Mouse (Mus musculus): Measurements from ENCODE around the gene Irf2bpl. TPM values are rescaled to one million over a fixed set of nuclear protein-coding genes. Genes with fewer than 3 reads are reported as not detected.

Gene Irf2bpl
- polyA plus RNA-seq, 1 experiment from 2014 or later: 16.4 TPM

- Histone ChIP-seq H3K36me3 (replicated peaks; ENCODE audit: control insufficient read depth, insufficient read depth, low read depth, low read length) (no peaks in the 10 kb centered on the region), H3K27me3 (ENCODE audit: control insufficient read depth, insufficient read depth, low read length) (no peaks in the 10 kb centered on the region), H3K9me3 (replicated peaks; ENCODE audit: control insufficient read depth, low read length) (no peaks in the 10 kb centered on the region), H3K4me2 (ENCODE audit: low read depth, low read length) (0 out of 2 replicates have a peak overlapping the region, but pooled peaks have one; percentile 1), H3K9ac (replicated peaks; ENCODE audit: low read length) (peak overlapping the region; percentile 30; the same call in 1 of the 2 replicates), H3K27ac (replicated peaks; ENCODE audit: low read depth, low read length) (peak overlapping the region; percentile 63; the same call in 1 of the 2 replicates), H3K4me1 (ENCODE audit: control insufficient read depth, insufficient read depth, low read length) (peaks cover 18% of the 10 kb centered on the region), H3K4me3 (ENCODE audit: low read depth, low read length) (no peak overlapping the region)
- WGBS: 23% methylated on average over 8 of the region's 8 CpGs
- DNase-seq (ENCODE audit: low spot score) (no peak), ATAC-seq (replicated peaks; ENCODE audit: insufficient number of reproducible peaks, low FRiP score, low TSS enrichment, low read depth) (no peak)
These were observed 6.3 kb upstream of the Irf2bpl start for GRCm38 (mm10) chr12:86890796-86891301.

GRCm38 (mm10) chr12:86890091-86890720, 5.6 kb upstream of the Irf2bpl start:
- Histone ChIP-seq H3K4me1 (ENCODE audit: control insufficient read depth, insufficient read depth, low read length) (peaks cover 21% of the 10 kb centered on the region), H3K27ac (replicated peaks; ENCODE audit: low read depth, low read length) (no peak overlapping the region), H3K9ac (replicated peaks; ENCODE audit: low read length) (no peak overlapping the region), H3K4me2 (ENCODE audit: low read depth, low read length) (no peak overlapping the region), H3K9me3 (replicated peaks; ENCODE audit: control insufficient read depth, low read length) (no peaks in the 10 kb centered on the region), H3K4me3 (ENCODE audit: low read depth, low read length) (no peak overlapping the region), H3K36me3 (replicated peaks; ENCODE audit: control insufficient read depth, insufficient read depth, low read depth, low read length) (no peaks in the 10 kb centered on the region), H3K27me3 (ENCODE audit: control insufficient read depth, insufficient read depth, low read length) (no peaks in the 10 kb centered on the region)
- WGBS: 55% methylated on average over 12 of the region's 12 CpGs
- no peak for ATAC-seq (replicated peaks; ENCODE audit: insufficient number of reproducible peaks, low FRiP score, low TSS enrichment, low read depth)
- DNase-seq (ENCODE audit: low spot score): no peak

- Histone ChIP-seq H3K9ac (replicated peaks; ENCODE audit: low read length) (peak overlapping the region; percentile 23; the same call in 1 of the 2 replicates), H3K36me3 (replicated peaks; ENCODE audit: control insufficient read depth, insufficient read depth, low read depth, low read length) (no peaks in the 10 kb centered on the region), H3K9me3 (replicated peaks; ENCODE audit: control insufficient read depth, low read length) (no peaks in the 10 kb centered on the region), H3K27me3 (ENCODE audit: control insufficient read depth, insufficient read depth, low read length) (no peaks in the 10 kb centered on the region), H3K4me1 (ENCODE audit: control insufficient read depth, insufficient read depth, low read length) (peaks cover 21% of the 10 kb centered on the region), H3K27ac (replicated peaks; ENCODE audit: low read depth, low read length) (0 out of 2 replicates have a peak overlapping the region, but pooled peaks have one; percentile 17), H3K4me2 (ENCODE audit: low read depth, low read length) (peak overlapping the region; percentile 60; the same call in 1 of the 2 replicates), H3K4me3 (ENCODE audit: low read depth, low read length) (no peak overlapping the region)
- DNase-seq (ENCODE audit: low spot score): no peak
- WGBS: 14% methylated on average over 7 of the region's 7 CpGs
- ATAC-seq (replicated peaks; ENCODE audit: insufficient number of reproducible peaks, low FRiP score, low TSS enrichment, low read depth): no peak
These were observed 4.6 kb upstream of the Irf2bpl start for GRCm38 (mm10) chr12:86889103-86889644.

- Histone ChIP-seq H3K27me3 (ENCODE audit: control insufficient read depth, insufficient read depth, low read length) (no peaks in the 10 kb centered on the region), H3K4me3 (ENCODE audit: low read depth, low read length) (peak overlapping the region; percentile 21), H3K9me3 (replicated peaks; ENCODE audit: control insufficient read depth, low read length) (no peaks in the 10 kb centered on the region), H3K4me2 (ENCODE audit: low read depth, low read length) (peak overlapping the region; percentile 60), H3K36me3 (replicated peaks; ENCODE audit: control insufficient read depth, insufficient read depth, low read depth, low read length) (no peaks in the 10 kb centered on the region), H3K27ac (replicated peaks; ENCODE audit: low read depth, low read length) (peak overlapping the region; percentile 89), H3K4me1 (ENCODE audit: control insufficient read depth, insufficient read depth, low read length) (peaks cover 20% of the 10 kb centered on the region), H3K9ac (replicated peaks; ENCODE audit: low read length) (peak overlapping the region; percentile 60)
- WGBS: 2% methylated on average over 47 of the region's 47 CpGs
- DNase-seq (ENCODE audit: low spot score) (peak; percentile 80), ATAC-seq (replicated peaks; ENCODE audit: insufficient number of reproducible peaks, low FRiP score, low TSS enrichment, low read depth) (peak; percentile 57)
These were observed 3.8 kb upstream of the Irf2bpl start for GRCm38 (mm10) chr12:86888130-86889069.

- H3K9ac ChIP-seq (replicated peaks; ENCODE audit: low read length): peak overlapping the region; percentile 60
- H3K27me3 ChIP-seq (ENCODE audit: control insufficient read depth, insufficient read depth, low read length): no peaks in the 10 kb centered on the region
- H3K4me2 ChIP-seq (ENCODE audit: low read depth, low read length): peak overlapping the region; percentile 60
- peaks cover 12% of the 10 kb centered on the region for H3K4me1 ChIP-seq (ENCODE audit: control insufficient read depth, insufficient read depth, low read length)
- H3K4me3 ChIP-seq (ENCODE audit: low read depth, low read length): peak overlapping the region; percentile 21; the same call in 1 of the 2 replicates
- H3K27ac ChIP-seq (replicated peaks; ENCODE audit: low read depth, low read length): peak overlapping the region; percentile 89
- no peaks in the 10 kb centered on the region for H3K9me3 ChIP-seq (replicated peaks; ENCODE audit: control insufficient read depth, low read length)
- 36% methylated on average over 14 of the region's 14 CpGs for WGBS
- H3K36me3 ChIP-seq (replicated peaks; ENCODE audit: control insufficient read depth, insufficient read depth, low read depth, low read length): no peaks in the 10 kb centered on the region
- DNase-seq (ENCODE audit: low spot score): no peak
- no peak for ATAC-seq (replicated peaks; ENCODE audit: insufficient number of reproducible peaks, low FRiP score, low TSS enrichment, low read depth)
These were observed 3.0 kb upstream of the Irf2bpl start for GRCm38 (mm10) chr12:86887381-86888129.

GRCm38 (mm10) chr12:86886446-86886965, 1.9 kb upstream of the Irf2bpl start:
- H3K9me3 ChIP-seq (replicated peaks; ENCODE audit: control insufficient read depth, low read length): no peaks in the 10 kb centered on the region
- no peak for DNase-seq (ENCODE audit: low spot score)
- no peak for ATAC-seq (replicated peaks; ENCODE audit: insufficient number of reproducible peaks, low FRiP score, low TSS enrichment, low read depth)
- no peaks in the 10 kb centered on the region for H3K27me3 ChIP-seq (ENCODE audit: control insufficient read depth, insufficient read depth, low read length)
- 63% methylated on average over 7 of the region's 7 CpGs for WGBS
- H3K27ac ChIP-seq (replicated peaks; ENCODE audit: low read depth, low read length): no peak overlapping the region
- H3K4me3 ChIP-seq (ENCODE audit: low read depth, low read length): no peak overlapping the region
- no peaks in the 10 kb centered on the region for H3K36me3 ChIP-seq (replicated peaks; ENCODE audit: control insufficient read depth, insufficient read depth, low read depth, low read length)
- H3K4me2 ChIP-seq (ENCODE audit: low read depth, low read length): no peak overlapping the region
- H3K9ac ChIP-seq (replicated peaks; ENCODE audit: low read length): no peak overlapping the region
- H3K4me1 ChIP-seq (ENCODE audit: control insufficient read depth, insufficient read depth, low read length): peaks cover 6% of the 10 kb centered on the region

GRCm38 (mm10) chr12:86885746-86886145, 1.1 kb upstream of the Irf2bpl start:
- no peaks in the 10 kb centered on the region for H3K9me3 ChIP-seq (replicated peaks; ENCODE audit: control insufficient read depth, low read length)
- 19% methylated on average over 5 of the region's 5 CpGs for WGBS
- H3K36me3 ChIP-seq (replicated peaks; ENCODE audit: control insufficient read depth, insufficient read depth, low read depth, low read length): no peaks in the 10 kb centered on the region
- DNase-seq (ENCODE audit: low spot score): no peak
- H3K4me3 ChIP-seq (ENCODE audit: low read depth, low read length): no peak overlapping the region
- no peak for ATAC-seq (replicated peaks; ENCODE audit: insufficient number of reproducible peaks, low FRiP score, low TSS enrichment, low read depth)
- no peak overlapping the region for H3K9ac ChIP-seq (replicated peaks; ENCODE audit: low read length)
- H3K4me2 ChIP-seq (ENCODE audit: low read depth, low read length): no peak overlapping the region
- H3K27ac ChIP-seq (replicated peaks; ENCODE audit: low read depth, low read length): peak overlapping the region; percentile 6; the same call in 1 of the 2 replicates
- H3K4me1 ChIP-seq (ENCODE audit: control insufficient read depth, insufficient read depth, low read length): peaks cover 6% of the 10 kb centered on the region
- no peaks in the 10 kb centered on the region for H3K27me3 ChIP-seq (ENCODE audit: control insufficient read depth, insufficient read depth, low read length)

All from embryonic facial prominence, embryonic 11.5 days (tissue).